Mouse (Mus musculus): ENCODE measurements around the gene Acox1. TPM values are rescaled to one million over a fixed set of nuclear protein-coding genes. Genes with fewer than 3 reads are reported as not detected.

The Acox1 gene
- polyA plus RNA-seq, 1 experiment = 402 TPM

- no peaks in the 10 kb centered on the region for H3K4me1 ChIP-seq (ENCODE audit: control insufficient read depth, insufficient read depth, insufficient read length, low read length)
- peak overlapping the region; percentile 59 for H3K27ac ChIP-seq (replicated peaks; ENCODE audit: low read depth, low read length)
- H3K4me3 ChIP-seq (ENCODE audit: insufficient read depth, low read depth, low read length) = peak overlapping the region; percentile 74
Measured at GRCm38 (mm10) chr11:116167232-116167631, 31.6 kb downstream of the Acox1 start.

- no peak overlapping the region for H3K4me3 ChIP-seq (ENCODE audit: insufficient read depth, low read depth, low read length)
- H3K27ac ChIP-seq (replicated peaks; ENCODE audit: low read depth, low read length) = no peak overlapping the region
- no peaks in the 10 kb centered on the region for H3K4me1 ChIP-seq (ENCODE audit: control insufficient read depth, insufficient read depth, insufficient read length, low read length)
Measured at GRCm38 (mm10) chr11:116163002-116163401, 35.8 kb downstream of the Acox1 start.

- H3K4me1 ChIP-seq (ENCODE audit: control insufficient read depth, insufficient read depth, insufficient read length, low read length) = no peaks in the 10 kb centered on the region
Measured at GRCm38 (mm10) chr11:116162146-116162545, 36.7 kb downstream of the Acox1 start.

GRCm38 (mm10) chr11:116161312-116161711, 37.5 kb downstream of the Acox1 start:
- Histone ChIP-seq H3K27ac (replicated peaks; ENCODE audit: low read depth, low read length) (no peak overlapping the region), H3K4me3 (ENCODE audit: insufficient read depth, low read depth, low read length) (no peak overlapping the region), H3K4me1 (ENCODE audit: control insufficient read depth, insufficient read depth, insufficient read length, low read length) (no peaks in the 10 kb centered on the region)

More at GRCm38 (mm10) chr11:116162146-116162545, 36.7 kb downstream of the Acox1 start:
- no peak overlapping the region for H3K27ac ChIP-seq (replicated peaks; ENCODE audit: low read depth, low read length)
- H3K4me3 ChIP-seq (ENCODE audit: insufficient read depth, low read depth, low read length) = no peak overlapping the region

- H3K4me3 ChIP-seq (ENCODE audit: insufficient read depth, low read depth, low read length) = no peak overlapping the region
- H3K27ac ChIP-seq (replicated peaks; ENCODE audit: low read depth, low read length) = no peak overlapping the region
Measured at GRCm38 (mm10) chr11:116150960-116151359, 47.9 kb downstream of the Acox1 start.

GRCm38 (mm10) chr11:116149341-116149740, 49.5 kb downstream of the Acox1 start:
- Histone ChIP-seq H3K27ac (replicated peaks; ENCODE audit: low read depth, low read length) (no peak overlapping the region), H3K4me1 (ENCODE audit: control insufficient read depth, insufficient read depth, insufficient read length, low read length) (no peaks in the 10 kb centered on the region), H3K4me3 (ENCODE audit: insufficient read depth, low read depth, low read length) (no peak overlapping the region)

More at GRCm38 (mm10) chr11:116150960-116151359, 47.9 kb downstream of the Acox1 start:
- H3K4me1 ChIP-seq (ENCODE audit: control insufficient read depth, insufficient read depth, insufficient read length, low read length) = no peaks in the 10 kb centered on the region

- H3K4me3 ChIP-seq (ENCODE audit: insufficient read depth, low read depth, low read length) = no peak overlapping the region
Measured at GRCm38 (mm10) chr11:116148761-116149221, 50.1 kb downstream of the Acox1 start.

GRCm38 (mm10) chr11:116146294-116146985, 52.4 kb downstream of the Acox1 start:
- no peak overlapping the region for H3K4me3 ChIP-seq (ENCODE audit: insufficient read depth, low read depth, low read length)
- no peak overlapping the region for H3K27ac ChIP-seq (replicated peaks; ENCODE audit: low read depth, low read length)
- no peaks in the 10 kb centered on the region for H3K4me1 ChIP-seq (ENCODE audit: control insufficient read depth, insufficient read depth, insufficient read length, low read length)

More at GRCm38 (mm10) chr11:116148761-116149221, 50.1 kb downstream of the Acox1 start:
- Histone ChIP-seq H3K27ac (replicated peaks; ENCODE audit: low read depth, low read length) (no peak overlapping the region), H3K4me1 (ENCODE audit: control insufficient read depth, insufficient read depth, insufficient read length, low read length) (no peaks in the 10 kb centered on the region)

- no peak overlapping the region for H3K4me3 ChIP-seq (ENCODE audit: insufficient read depth, low read depth, low read length)
- no peak overlapping the region for H3K27ac ChIP-seq (replicated peaks; ENCODE audit: low read depth, low read length)
- H3K4me1 ChIP-seq (ENCODE audit: control insufficient read depth, insufficient read depth, insufficient read length, low read length) = no peaks in the 10 kb centered on the region
Measured at GRCm38 (mm10) chr11:116145481-116146293, 53.2 kb downstream of the Acox1 start.

- Histone ChIP-seq H3K4me3 (ENCODE audit: insufficient read depth, low read depth, low read length) (no peak overlapping the region), H3K4me1 (ENCODE audit: control insufficient read depth, insufficient read depth, insufficient read length, low read length) (no peaks in the 10 kb centered on the region), H3K27ac (replicated peaks; ENCODE audit: low read depth, low read length) (no peak overlapping the region)
Measured at GRCm38 (mm10) chr11:116143468-116143867, 55.4 kb downstream of the Acox1 start.

GRCm38 (mm10) chr11:116142211-116142991, 56.4 kb downstream of the Acox1 start:
- no peaks in the 10 kb centered on the region for H3K4me1 ChIP-seq (ENCODE audit: control insufficient read depth, insufficient read depth, insufficient read length, low read length)
- no peak overlapping the region for H3K27ac ChIP-seq (replicated peaks; ENCODE audit: low read depth, low read length)

GRCm38 (mm10) chr11:116138468-116139138, 60.2 kb downstream of the Acox1 start, which contains the start of gene Mrpl38:
TSS of gene Mrpl38 (minus strand) at chr11:116138868.
- Histone ChIP-seq H3K4me3 (ENCODE audit: insufficient read depth, low read depth, low read length) (peak within 1 kb of the TSS; percentile 94), H3K4me1 (ENCODE audit: control insufficient read depth, insufficient read depth, insufficient read length, low read length) (no peaks in the 10 kb centered on the region), H3K27ac (replicated peaks; ENCODE audit: low read depth, low read length) (peak within 1 kb of the TSS; percentile 74)

More at GRCm38 (mm10) chr11:116142211-116142991, 56.4 kb downstream of the Acox1 start:
- no peak overlapping the region for H3K4me3 ChIP-seq (ENCODE audit: insufficient read depth, low read depth, low read length)

GRCm38 (mm10) chr11:116138096-116138467, 60.8 kb downstream of the Acox1 start:
- no peaks in the 10 kb centered on the region for H3K4me1 ChIP-seq (ENCODE audit: control insufficient read depth, insufficient read depth, insufficient read length, low read length)
- H3K27ac ChIP-seq (replicated peaks; ENCODE audit: low read depth, low read length) = peak overlapping the region; percentile 74
- peak overlapping the region; percentile 94 for H3K4me3 ChIP-seq (ENCODE audit: insufficient read depth, low read depth, low read length)

- Histone ChIP-seq H3K27ac (replicated peaks; ENCODE audit: low read depth, low read length) (no peak overlapping the region), H3K4me3 (ENCODE audit: insufficient read depth, low read depth, low read length) (no peak overlapping the region), H3K4me1 (ENCODE audit: control insufficient read depth, insufficient read depth, insufficient read length, low read length) (peaks cover 6% of the 10 kb centered on the region; the same call in 1 of the 2 replicates)
Measured at GRCm38 (mm10) chr11:116134171-116134570, 64.7 kb downstream of the Acox1 start.

Data from brown adipose tissue, adult 24 weeks (tissue).